Mouse (Mus musculus): ENCODE data around the gene Srsf9. TPM values are rescaled to one million over a fixed set of nuclear protein-coding genes. Genes with fewer than 3 reads are reported as not detected.

Srsf9 gene
- polyA plus RNA-seq, 1 experiment from 2014 or later = 127 TPM

- no peak overlapping the region for H3K9ac ChIP-seq (ENCODE audit: low read length)
- H3K9me3 ChIP-seq (replicated peaks; ENCODE audit: control insufficient read depth, low read length) = no peaks in the 10 kb centered on the region
- no peak for ATAC-seq (ENCODE audit: insufficient read depth, low FRiP score)
- WGBS = 63% methylated on average over 5 of the region's 5 CpGs
- no peaks in the 10 kb centered on the region for H3K4me1 ChIP-seq (ENCODE audit: control insufficient read depth, insufficient read depth, low read length)
- no peak overlapping the region for H3K4me2 ChIP-seq (ENCODE audit: low read depth, low read length)
- H3K27ac ChIP-seq (ENCODE audit: low read length) = no peak overlapping the region
- H3K27me3 ChIP-seq (ENCODE audit: control insufficient read depth, insufficient read depth, low read length) = no peaks in the 10 kb centered on the region
- no peak overlapping the region for H3K4me3 ChIP-seq (replicated peaks; ENCODE audit: low read length)
- no peaks in the 10 kb centered on the region for H3K36me3 ChIP-seq (ENCODE audit: control insufficient read depth, insufficient read depth, low read length)
Measured at GRCm38 (mm10) chr5:115359851-115360372, 32.9 kb downstream of the Srsf9 start.

GRCm38 (mm10) chr5:115362216-115362615 lies 35.2 kb downstream of the Srsf9 start:
- ATAC-seq (ENCODE audit: insufficient read depth, low FRiP score) = no peak
- no peaks in the 10 kb centered on the region for H3K27me3 ChIP-seq (ENCODE audit: control insufficient read depth, insufficient read depth, low read length)
- no peaks in the 10 kb centered on the region for H3K36me3 ChIP-seq (ENCODE audit: control insufficient read depth, insufficient read depth, low read length)
- H3K9ac ChIP-seq (ENCODE audit: low read length) = no peak overlapping the region
- no peak overlapping the region for H3K27ac ChIP-seq (ENCODE audit: low read length)
- no peaks in the 10 kb centered on the region for H3K9me3 ChIP-seq (replicated peaks; ENCODE audit: control insufficient read depth, low read length)
- H3K4me3 ChIP-seq (replicated peaks; ENCODE audit: low read length) = no peak overlapping the region
- no peaks in the 10 kb centered on the region for H3K4me1 ChIP-seq (ENCODE audit: control insufficient read depth, insufficient read depth, low read length)
- 39% methylated on average over 7 of the region's 7 CpGs for WGBS
- H3K4me2 ChIP-seq (ENCODE audit: low read depth, low read length) = no peak overlapping the region

- no peak overlapping the region for H3K4me2 ChIP-seq (ENCODE audit: low read depth, low read length)
- H3K4me1 ChIP-seq (ENCODE audit: control insufficient read depth, insufficient read depth, low read length) = no peaks in the 10 kb centered on the region
- no peaks in the 10 kb centered on the region for H3K36me3 ChIP-seq (ENCODE audit: control insufficient read depth, insufficient read depth, low read length)
- H3K4me3 ChIP-seq (replicated peaks; ENCODE audit: low read length) = no peak overlapping the region
- WGBS = 18% methylated on average over 19 of the region's 19 CpGs
- H3K27ac ChIP-seq (ENCODE audit: low read length) = no peak overlapping the region
- ATAC-seq (ENCODE audit: insufficient read depth, low FRiP score) = no peak
- no peak overlapping the region for H3K9ac ChIP-seq (ENCODE audit: low read length)
- no peaks in the 10 kb centered on the region for H3K9me3 ChIP-seq (replicated peaks; ENCODE audit: control insufficient read depth, low read length)
- H3K27me3 ChIP-seq (ENCODE audit: control insufficient read depth, insufficient read depth, low read length) = no peaks in the 10 kb centered on the region
Measured at GRCm38 (mm10) chr5:115362819-115363714, 36.1 kb downstream of the Srsf9 start.

- H3K4me3 ChIP-seq (replicated peaks; ENCODE audit: low read length) = no peak overlapping the region
- H3K36me3 ChIP-seq (ENCODE audit: control insufficient read depth, insufficient read depth, low read length) = no peaks in the 10 kb centered on the region
- no peaks in the 10 kb centered on the region for H3K27me3 ChIP-seq (ENCODE audit: control insufficient read depth, insufficient read depth, low read length)
- H3K4me1 ChIP-seq (ENCODE audit: control insufficient read depth, insufficient read depth, low read length) = no peaks in the 10 kb centered on the region
- H3K27ac ChIP-seq (ENCODE audit: low read length) = no peak overlapping the region
- no peaks in the 10 kb centered on the region for H3K9me3 ChIP-seq (replicated peaks; ENCODE audit: control insufficient read depth, low read length)
- H3K9ac ChIP-seq (ENCODE audit: low read length) = no peak overlapping the region
- no peak overlapping the region for H3K4me2 ChIP-seq (ENCODE audit: low read depth, low read length)
- WGBS = 80% methylated on average over 4 of the region's 4 CpGs
- ATAC-seq (ENCODE audit: insufficient read depth, low FRiP score) = no peak
Measured at GRCm38 (mm10) chr5:115364782-115365181, 37.8 kb downstream of the Srsf9 start.

GRCm38 (mm10) chr5:115371736-115372135 lies 44.8 kb downstream of the Srsf9 start:
- Histone ChIP-seq H3K27me3 (ENCODE audit: control insufficient read depth, insufficient read depth, low read length) (no peaks in the 10 kb centered on the region), H3K9ac (ENCODE audit: low read length) (peak overlapping the region; percentile 14; the same call in 1 of the 2 replicates), H3K9me3 (replicated peaks; ENCODE audit: control insufficient read depth, low read length) (no peaks in the 10 kb centered on the region), H3K27ac (ENCODE audit: low read length) (no peak overlapping the region), H3K4me3 (replicated peaks; ENCODE audit: low read length) (no peak overlapping the region), H3K4me1 (ENCODE audit: control insufficient read depth, insufficient read depth, low read length) (no peaks in the 10 kb centered on the region), H3K4me2 (ENCODE audit: low read depth, low read length) (no peak overlapping the region), H3K36me3 (ENCODE audit: control insufficient read depth, insufficient read depth, low read length) (no peaks in the 10 kb centered on the region)
- ATAC-seq (ENCODE audit: insufficient read depth, low FRiP score) = no peak
- 32% methylated on average over 9 of the region's 9 CpGs for WGBS

GRCm38 (mm10) chr5:115373441-115374203 lies 46.6 kb downstream of the Srsf9 start:
- ATAC-seq (ENCODE audit: insufficient read depth, low FRiP score) = no peak
- Histone ChIP-seq H3K4me2 (ENCODE audit: low read depth, low read length) (peak overlapping the region; percentile 40), H3K27ac (ENCODE audit: low read length) (no peak overlapping the region), H3K9ac (ENCODE audit: low read length) (peak overlapping the region; percentile 46; the same call in 1 of the 2 replicates), H3K27me3 (ENCODE audit: control insufficient read depth, insufficient read depth, low read length) (no peaks in the 10 kb centered on the region), H3K4me3 (replicated peaks; ENCODE audit: low read length) (peak overlapping the region; percentile 16; the same call in 1 of the 2 replicates), H3K36me3 (ENCODE audit: control insufficient read depth, insufficient read depth, low read length) (no peaks in the 10 kb centered on the region), H3K9me3 (replicated peaks; ENCODE audit: control insufficient read depth, low read length) (no peaks in the 10 kb centered on the region), H3K4me1 (ENCODE audit: control insufficient read depth, insufficient read depth, low read length) (no peaks in the 10 kb centered on the region)
- 27% methylated on average over 26 of the region's 26 CpGs for WGBS

GRCm38 (mm10) chr5:115374204-115374820 lies 47.3 kb downstream of the Srsf9 start:
- Histone ChIP-seq H3K4me3 (replicated peaks; ENCODE audit: low read length) (peak overlapping the region; percentile 16; the same call in 1 of the 2 replicates), H3K36me3 (ENCODE audit: control insufficient read depth, insufficient read depth, low read length) (no peaks in the 10 kb centered on the region), H3K9ac (ENCODE audit: low read length) (peak overlapping the region; percentile 46; the same call in 1 of the 2 replicates), H3K27me3 (ENCODE audit: control insufficient read depth, insufficient read depth, low read length) (no peaks in the 10 kb centered on the region), H3K9me3 (replicated peaks; ENCODE audit: control insufficient read depth, low read length) (no peaks in the 10 kb centered on the region), H3K4me2 (ENCODE audit: low read depth, low read length) (peak overlapping the region; percentile 40), H3K27ac (ENCODE audit: low read length) (no peak overlapping the region), H3K4me1 (ENCODE audit: control insufficient read depth, insufficient read depth, low read length) (no peaks in the 10 kb centered on the region)
- 28% methylated on average over 11 of the region's 11 CpGs for WGBS
- no peak for ATAC-seq (ENCODE audit: insufficient read depth, low FRiP score)

GRCm38 (mm10) chr5:115375436-115375835 lies 48.5 kb downstream of the Srsf9 start:
- Histone ChIP-seq H3K27me3 (ENCODE audit: control insufficient read depth, insufficient read depth, low read length) (no peaks in the 10 kb centered on the region), H3K9ac (ENCODE audit: low read length) (no peak overlapping the region), H3K4me2 (ENCODE audit: low read depth, low read length) (no peak overlapping the region), H3K4me1 (ENCODE audit: control insufficient read depth, insufficient read depth, low read length) (no peaks in the 10 kb centered on the region), H3K4me3 (replicated peaks; ENCODE audit: low read length) (no peak overlapping the region), H3K36me3 (ENCODE audit: control insufficient read depth, insufficient read depth, low read length) (no peaks in the 10 kb centered on the region), H3K27ac (ENCODE audit: low read length) (no peak overlapping the region), H3K9me3 (replicated peaks; ENCODE audit: control insufficient read depth, low read length) (no peaks in the 10 kb centered on the region)
- ATAC-seq (ENCODE audit: insufficient read depth, low FRiP score) = no peak
- WGBS = 79% methylated on average over 2 of the region's 2 CpGs

Data from stomach, embryonic 16.5 days (tissue).